Mouse (Mus musculus): Measurements from ENCODE around the gene Rln3.
A peak's percentile ranks its signal among the peaks of the same experiment; 100 is the strongest.
"Not testable (repeated sequence)": the region's sequence is repeated elsewhere in the genome, so short reads cannot be mapped to it uniquely, and the experiment has no call there.

Gene Rln3

GRCm38 (mm10) chr8:84015833-84016232 lies 29.0 kb downstream of the Rln3 start:
- no peak for DNase-seq

DNA sequence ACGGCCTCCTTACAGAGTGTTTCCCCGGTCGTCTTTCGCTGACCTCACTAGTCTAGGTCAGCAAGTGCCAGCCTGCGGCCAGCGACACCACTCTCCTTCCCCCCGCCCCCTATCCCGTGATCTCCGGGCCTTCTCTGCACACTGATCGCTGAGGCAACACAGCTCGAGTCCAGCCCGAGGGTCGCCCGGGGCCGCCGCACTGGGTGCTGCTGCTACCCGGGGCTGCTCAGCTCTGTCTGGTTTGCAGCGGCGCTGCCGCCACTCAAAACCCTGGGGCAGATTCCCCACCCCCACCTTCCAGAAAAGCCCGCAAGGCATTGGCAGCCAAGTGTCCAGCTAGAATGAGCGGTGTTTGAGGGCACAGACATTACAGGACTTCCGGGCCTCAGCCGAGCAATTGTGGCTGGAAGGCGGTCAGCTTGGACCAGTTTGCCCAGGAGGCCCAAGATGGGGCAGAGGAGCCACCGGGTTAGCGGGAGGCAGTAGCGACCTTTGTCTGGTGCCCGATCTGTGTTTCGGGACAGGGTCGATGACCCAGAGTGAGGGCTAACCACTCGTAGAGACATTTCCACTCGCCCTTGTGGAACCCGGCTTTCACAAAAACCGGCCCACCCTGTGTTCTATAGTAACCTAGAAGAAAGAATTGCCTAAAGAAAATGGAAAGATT lies 32.2 kb downstream of the Rln3 start:
- DNase-seq = peak; percentile 33

DNA sequence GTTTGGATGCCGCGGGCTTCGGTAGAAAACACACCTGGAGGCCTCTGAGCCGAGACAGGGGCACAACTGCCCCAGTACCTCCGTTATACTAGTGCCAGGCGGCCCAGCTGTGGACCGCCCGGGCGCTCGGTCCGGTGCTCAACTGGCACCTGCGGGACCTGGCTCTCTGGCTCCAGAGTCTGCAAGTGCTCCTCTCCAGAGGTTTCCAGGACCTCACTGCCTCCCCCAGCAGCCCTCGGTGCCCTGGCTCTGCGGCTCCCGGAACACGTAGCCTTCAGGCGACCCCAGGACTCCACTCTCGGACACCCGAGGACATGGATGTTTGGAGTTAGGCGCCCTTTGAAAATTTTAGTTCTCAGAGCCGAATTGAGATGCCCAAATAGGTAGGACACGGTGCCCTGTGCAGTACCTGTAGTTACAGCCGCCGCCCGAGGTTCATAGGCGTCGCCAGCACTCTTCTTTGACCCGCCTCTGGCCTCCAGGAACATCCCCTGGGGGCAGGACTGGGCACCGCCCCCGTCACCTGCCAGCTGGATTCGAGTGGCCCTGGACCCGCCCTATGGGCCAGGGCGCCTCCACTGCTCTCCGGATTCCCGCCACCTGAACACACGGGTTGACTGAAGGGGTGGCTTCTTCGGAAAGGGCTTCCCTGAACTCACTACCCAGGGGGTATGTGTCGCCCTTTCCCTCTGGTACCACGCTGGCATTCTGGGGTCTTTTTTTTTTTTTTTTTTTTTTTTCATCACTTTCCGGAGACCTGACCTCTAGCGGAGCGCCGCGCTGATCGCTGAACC lies 32.9 kb downstream of the Rln3 start, which contains the start of gene 2210011C24Rik:
Gene 2210011C24Rik (minus strand): TSS at position 467 of the 794 bp plus-strand sequence.
- peak; percentile 41 for DNase-seq

DNA sequence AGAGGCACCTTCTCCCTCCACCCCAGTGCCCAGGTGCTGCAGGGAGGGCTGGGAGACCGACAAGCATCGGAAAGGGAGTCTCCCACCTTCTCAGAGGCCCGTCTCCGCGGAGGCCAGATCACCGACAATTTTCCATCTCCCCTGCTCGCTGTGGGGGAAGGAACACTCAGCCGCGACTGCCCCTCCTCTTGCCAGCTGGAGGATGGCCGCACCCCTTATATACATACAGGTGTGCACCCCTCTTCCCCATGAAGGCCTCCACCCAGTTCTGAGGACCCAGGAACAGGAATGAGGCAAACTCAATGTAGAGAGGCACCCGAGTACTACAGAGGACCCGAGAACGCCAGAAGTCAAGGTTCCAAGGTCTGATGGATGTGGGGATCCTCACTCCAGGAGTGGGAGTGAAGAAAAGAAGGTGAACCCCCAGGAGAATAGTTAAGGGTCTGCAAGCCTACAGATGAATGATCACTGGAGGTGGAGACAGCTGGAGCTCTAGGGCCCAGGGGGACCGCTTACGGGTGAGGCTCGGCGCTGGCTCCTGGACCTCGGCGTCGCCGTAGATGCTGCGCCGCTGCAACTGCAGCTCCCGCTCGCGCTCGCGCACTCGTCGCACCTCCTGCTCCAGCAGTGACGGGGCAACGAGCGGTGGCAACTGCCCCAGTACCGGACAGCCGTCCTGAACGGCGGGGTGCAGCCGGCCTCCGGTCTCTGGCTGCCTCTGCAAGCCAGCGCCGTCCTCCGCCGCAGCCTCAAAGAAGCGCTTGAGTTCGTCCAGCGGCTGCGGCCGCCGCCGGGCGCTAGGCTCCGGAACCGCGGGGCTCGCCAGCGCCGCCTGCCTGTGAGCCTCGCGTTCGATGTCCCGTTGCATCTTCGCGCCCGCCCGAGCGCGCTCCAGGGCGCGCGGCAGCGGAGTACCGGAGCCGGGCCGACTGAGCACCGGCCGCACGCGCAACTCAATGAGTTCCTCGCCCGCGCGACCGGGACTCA lies 33.9 kb downstream of the Rln3 start:
- peak; percentile 88 for DNase-seq

DNA sequence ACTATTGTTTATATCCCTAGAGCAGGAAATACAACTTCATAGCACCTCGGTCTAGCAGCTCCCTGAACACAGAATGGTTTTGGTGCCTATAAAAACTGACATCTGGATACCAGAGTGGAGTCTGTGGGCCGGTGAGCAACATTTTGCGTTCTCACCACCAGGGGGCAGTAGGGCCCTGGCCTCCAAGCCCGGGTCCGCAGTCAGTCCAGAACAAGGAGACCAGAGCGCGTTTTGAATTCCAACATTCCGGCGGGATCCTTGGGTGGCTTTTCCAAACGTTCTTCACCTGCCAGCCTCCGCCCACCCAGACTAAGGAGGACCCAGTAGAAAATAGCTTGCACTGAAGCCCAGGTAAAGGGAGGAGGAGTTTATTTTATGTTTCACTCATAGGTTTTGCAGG lies 34.9 kb downstream of the Rln3 start:
- DNase-seq = peak; percentile 89

DNA sequence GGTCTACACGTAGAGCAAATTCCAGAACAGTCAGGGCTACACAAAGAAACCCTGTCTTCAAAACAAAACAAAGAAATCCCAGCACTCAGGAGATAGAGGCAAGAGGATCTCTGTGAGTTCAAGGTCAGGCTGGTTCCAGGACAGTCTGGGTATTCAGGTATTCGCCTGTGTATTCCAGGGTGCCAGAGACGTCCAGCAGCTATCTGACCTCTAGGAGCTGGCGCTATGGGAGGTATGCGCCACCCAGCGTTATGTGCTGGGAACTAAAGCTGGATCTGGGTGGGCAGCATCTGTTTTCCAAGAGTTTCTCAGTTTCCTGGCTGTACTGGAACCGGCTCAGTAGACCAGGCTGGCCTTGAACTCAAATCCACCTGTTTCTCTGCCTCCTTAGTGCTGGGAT lies 36.4 kb downstream of the Rln3 start:
- DNase-seq = no peak

DNA sequence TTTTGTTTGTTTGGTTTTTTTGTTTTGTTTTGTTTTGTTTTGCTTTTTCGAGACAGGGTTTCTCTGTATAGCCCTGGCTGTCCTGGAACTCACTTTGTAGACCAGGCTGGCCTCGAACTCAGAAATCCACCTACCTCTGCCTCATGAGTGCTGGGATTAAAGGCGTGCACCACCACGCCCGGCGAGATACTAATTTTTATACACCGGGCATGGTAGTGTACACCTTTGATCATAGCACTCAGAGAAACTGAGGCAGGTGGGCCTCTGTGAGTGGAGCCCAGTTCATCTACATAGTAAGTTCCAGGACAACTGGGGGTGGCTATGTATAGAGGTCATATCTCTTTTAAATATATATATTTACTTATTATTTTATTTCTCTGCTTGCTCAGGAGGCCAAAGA lies 39.3 kb downstream of the Rln3 start:
- DNase-seq = not testable (repeated sequence)

DNA sequence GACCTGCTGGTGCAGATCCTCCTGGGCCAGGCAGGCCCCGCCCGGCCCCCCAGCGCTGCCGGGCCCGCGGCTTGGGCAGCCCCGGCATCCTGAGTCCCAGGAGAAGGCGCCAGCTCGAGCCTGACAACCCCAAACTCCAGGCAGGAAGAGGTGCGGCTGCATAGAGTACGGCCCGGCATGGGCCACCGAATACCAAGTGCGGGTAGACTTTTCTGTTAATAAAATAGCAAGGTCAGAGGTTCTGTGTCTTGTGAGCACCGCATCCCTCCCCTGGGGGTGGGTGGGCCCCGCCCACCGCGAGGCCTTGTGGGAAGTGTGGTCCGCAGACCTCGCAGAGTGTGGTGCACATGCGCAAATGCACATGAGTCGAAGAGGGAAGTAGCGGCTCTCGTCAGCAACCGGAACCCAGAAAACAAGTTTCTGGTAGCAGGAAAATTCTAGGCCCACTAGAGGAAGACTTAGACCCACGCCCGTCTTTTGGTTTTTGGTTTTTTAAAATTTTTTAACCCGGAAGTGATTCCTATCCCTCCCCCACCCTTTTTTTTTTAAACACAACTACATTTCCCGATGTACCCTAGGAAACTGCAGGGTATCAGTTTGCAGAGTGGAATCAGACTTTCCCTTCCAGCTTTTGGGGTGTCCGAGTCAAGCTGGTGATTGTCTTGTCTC lies 40.1 kb downstream of the Rln3 start:
- DNase-seq = peak; percentile 96

DNA sequence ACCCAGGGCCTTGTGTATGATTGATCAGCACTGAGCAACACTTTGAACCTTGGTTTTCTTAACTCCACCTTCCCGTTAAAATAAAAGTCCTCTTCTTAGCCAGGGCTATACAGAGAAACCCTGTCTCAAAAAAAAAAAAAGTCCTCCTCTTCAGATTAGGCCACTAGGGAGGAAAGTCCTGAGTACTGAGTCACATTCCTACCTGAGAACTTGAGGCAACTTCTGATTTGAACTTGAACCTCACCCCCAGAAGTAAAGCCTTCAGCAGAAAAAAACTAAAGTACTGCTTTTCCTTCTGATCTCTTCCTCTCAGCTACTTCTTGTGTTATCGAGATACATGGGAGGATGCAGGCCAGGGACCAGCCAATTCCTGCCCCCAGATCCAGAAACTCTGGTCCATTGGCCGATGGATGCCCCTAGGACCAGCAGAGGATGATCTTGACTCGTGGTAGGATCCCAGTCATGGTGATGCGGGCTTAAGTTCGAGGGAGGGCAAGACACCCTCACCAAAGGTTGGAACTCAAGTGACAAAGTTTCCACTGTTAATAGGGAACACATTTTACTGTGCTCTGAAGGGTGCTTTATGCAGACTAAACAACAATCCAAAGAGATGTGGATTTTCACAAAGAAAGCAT lies 41.1 kb downstream of the Rln3 start:
- DNase-seq = no peak

DNA sequence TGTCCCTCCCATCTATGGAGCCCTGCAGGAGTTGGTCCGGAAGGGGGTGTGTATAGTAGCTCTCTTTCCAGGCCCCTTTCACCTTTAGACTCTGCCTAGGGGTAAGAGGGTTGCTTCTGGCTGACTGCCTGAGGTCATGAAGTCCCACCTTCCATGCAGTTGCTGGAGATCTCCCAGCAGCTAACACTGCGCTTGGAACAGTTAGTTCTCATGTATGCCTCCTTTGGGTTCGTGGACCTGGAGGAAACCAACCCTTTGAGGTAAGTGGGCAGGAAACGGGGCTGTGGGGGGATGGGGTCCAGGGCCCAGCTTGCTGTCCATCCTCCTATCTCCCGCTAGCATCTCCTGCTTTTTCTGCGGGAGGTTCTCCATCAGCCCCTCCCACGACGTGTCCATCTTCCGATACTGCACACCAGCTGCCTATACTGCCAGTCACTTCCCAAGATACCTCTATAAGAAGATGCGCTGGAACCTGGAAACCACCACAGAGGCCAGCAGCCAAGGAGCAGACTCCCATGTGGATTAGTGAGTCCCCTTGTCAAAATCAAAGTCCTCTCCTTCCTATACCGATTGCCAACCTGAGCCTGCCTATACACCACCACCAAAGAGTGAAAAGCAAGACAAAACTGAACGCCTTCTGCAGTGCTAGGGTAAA lies 41.7 kb downstream of the Rln3 start:
- no peak for DNase-seq

DNA sequence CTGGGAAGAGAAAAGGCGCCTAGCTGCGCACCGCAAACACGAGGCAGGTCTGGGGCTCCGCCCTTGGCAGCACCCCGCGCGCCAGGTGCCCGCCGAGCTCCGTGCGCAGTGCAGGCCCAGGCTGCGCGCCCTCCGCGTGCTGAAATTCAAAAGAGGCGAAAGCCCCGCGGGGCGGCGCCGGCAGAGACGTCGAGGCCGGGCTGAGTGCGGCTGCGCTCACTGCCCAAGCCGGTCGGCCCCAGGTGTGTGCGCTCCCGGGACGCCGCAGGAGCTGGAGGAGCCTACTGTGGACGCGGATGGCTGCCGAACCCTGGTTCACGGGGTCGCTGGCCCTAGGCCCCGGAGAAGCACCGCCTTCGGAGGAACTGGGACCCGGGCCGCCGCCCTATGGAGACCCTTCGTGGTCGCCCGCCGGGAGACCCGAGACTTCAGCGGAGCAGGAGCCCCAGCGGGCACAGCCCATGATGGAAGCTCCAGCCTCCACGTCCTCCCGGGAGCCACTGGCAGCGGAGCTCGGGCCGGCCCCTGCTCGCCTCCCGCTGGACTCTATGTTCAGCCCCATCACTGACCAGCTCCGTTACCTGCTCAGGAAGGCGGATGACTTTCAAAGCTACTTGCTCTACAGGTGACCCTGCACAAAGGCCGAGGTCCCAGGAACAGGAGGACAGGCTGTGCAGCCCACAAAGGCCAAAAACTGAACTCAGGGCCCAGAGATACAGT lies 43.4 kb downstream of the Rln3 start, which contains the start of gene 1700067K01Rik:
Gene 1700067K01Rik (plus strand): TSS at position 222 of the 720 bp plus-strand sequence.
- peak; percentile 26 for DNase-seq

GRCm38 (mm10) chr8:83999825-84000224 lies 45.0 kb downstream of the Rln3 start:
- no peak for DNase-seq

DNA sequence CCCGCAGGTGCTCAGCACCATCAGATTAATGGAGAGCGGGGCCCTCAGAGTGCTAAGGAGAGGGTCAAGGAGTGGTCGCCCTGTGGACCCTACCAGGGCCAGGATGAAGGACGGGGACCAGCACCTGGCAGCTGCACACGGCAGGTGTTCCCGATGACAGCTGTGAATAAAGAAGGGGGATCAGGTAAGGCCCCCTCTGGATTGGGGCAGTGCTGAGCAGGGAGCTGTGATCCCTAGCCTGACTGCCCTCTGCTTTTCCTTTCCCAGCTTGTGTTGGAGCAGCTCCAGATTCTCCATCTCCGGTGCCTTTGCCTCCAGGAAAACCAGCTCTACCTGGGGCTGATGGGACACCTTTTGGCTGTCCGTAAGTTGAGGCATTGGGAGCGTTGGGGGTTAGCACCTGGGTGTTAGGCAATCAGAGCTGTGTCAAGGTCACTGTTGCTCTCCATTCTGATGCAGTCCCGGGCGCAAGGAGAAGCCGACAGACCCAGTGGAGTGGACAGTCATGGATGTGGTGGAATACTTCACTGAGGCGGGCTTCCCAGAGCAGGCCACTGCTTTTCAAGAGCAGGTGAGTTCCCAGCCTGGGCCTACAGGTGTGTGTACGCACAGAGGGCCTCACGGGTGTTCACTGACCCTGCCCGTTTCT lies 45.6 kb downstream of the Rln3 start:
- DNase-seq = peak; percentile 22

- peak; percentile 80 for DNase-seq
Measured at GRCm38 (mm10) chr8:83998231-83999056, 46.4 kb downstream of the Rln3 start.

DNA sequence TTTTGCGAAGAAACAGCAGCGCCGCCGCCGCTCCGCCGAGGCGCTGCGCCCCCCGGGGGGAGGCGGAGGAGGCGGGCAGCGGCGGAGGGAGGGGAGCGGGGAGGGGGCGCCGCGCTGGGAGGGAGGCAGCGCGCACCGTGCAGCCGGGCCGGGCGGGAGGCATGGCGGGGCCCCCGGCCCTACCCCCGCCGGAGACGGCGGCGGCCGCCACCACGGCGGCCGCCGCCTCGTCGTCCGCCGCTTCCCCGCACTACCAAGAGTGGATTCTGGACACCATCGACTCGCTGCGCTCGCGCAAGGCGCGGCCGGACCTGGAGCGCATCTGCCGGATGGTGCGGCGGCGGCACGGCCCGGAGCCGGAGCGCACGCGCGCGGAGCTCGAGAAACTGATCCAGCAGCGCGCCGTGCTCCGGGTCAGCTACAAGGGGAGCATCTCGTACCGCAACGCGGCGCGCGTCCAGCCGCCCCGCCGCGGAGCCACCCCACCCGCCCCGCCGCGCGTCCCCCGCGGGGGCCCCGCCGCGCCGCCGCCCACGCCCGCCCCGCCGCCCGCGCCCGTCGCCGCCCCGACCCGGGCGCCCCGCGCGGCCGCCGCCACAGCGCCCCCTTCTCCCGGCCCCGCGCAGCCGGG lies 47.2 kb downstream of the Rln3 start, which contains the start of gene Samd1:
Gene Samd1 (plus strand): TSS at position 162 of the 631 bp plus-strand sequence.
- DNase-seq = peak; percentile 75

- DNase-seq = peak; percentile 81
Measured at GRCm38 (mm10) chr8:83996567-83997505, 48.0 kb downstream of the Rln3 start.

DNA sequence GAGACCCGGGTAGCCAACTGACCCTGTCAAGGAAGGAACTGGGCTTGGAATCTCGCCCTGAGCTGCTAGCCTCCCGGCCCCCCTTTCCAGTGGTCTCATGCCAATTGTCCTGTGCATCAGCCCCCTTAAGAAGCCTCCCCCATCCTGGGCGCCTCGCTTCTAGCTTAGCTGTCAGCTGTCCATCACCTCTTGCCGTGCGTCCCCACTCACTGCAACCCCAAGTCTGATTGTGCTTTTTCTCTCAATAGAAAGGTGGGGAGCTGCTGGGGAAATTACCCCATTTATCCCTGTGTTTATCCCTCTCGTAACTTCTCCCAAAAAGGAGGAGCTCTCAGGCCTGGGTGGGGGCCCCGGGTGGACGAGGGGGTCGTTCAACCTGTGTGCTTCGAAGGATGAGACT lies 48.8 kb downstream of the Rln3 start:
- DNase-seq = peak; percentile 30
